Mouse (Mus musculus) adrenal gland, postnatal 10 days (tissue): Measurements from ENCODE around the gene Hist1h2ad. TPM values are rescaled to one million over a fixed set of nuclear protein-coding genes. Genes with fewer than 3 reads are reported as not detected.
A peak's percentile ranks its signal among the peaks of the same experiment; 100 is the strongest.
"Not testable (repeated sequence)": the region's sequence is repeated elsewhere in the genome, so short reads cannot be mapped to it uniquely, and the experiment has no call there.

Source experiments
- DNase-seq: peaks from one replicate; pipeline ENCODE4 v3.0.0; 2021; ENCODE audit warnings: mixed read lengths
- long read RNA-seq, 2 experiments: library from polyadenylated mRNA; stranded (forward); transcript quantifications; one replicate each; pipeline ENCODE4 v2.0.0; 2021
- total RNA-seq, 2 experiments: library from RNA; stranded (reverse); gene quantifications; 2 replicates each; pipeline ENCODE4 v1.2.3; 2021

Gene Hist1h2ad
- 10 to 100 TPM; 47.4 to 49.2 TPM for total RNA-seq
- long read RNA-seq, experiment 1, result 0 reads
- long read RNA-seq, experiment 2, result 0 reads

DNA sequence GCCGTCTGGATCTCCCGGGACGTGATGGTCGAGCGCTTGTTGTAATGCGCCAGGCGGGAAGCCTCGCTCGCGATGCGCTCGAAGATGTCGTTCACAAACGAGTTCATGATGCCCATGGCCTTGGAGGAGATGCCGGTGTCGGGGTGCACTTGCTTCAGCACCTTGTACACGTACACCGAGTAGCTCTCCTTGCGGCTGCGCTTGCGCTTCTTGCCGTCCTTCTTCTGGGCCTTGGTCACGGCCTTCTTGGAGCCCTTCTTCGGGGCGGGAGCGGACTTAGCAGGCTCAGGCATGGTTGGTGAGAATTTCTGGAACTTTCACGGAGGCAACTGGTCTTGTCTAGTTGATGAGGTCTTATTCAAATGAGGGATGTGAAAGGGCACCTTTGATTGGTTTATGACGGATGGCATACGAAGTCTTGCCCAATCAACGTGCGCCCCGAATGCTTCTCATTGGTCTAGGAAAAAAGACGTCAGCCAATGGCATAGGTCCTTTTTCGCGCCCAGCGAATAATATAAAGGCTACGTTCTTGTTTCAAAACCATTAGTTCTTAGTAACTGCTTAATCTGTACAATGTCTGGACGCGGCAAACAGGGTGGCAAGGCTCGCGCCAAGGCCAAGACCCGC is at the start of gene Hist1h2ad, which contains the start of gene Hist1h2bf:
TSS of gene Hist1h2ad (plus strand) at position 484 of the 627 bp plus-strand sequence.
TSS of gene Hist1h2bf (minus strand) at position 299 of the 627 bp plus-strand sequence.
- peak; percentile 88 for DNase-seq

DNA sequence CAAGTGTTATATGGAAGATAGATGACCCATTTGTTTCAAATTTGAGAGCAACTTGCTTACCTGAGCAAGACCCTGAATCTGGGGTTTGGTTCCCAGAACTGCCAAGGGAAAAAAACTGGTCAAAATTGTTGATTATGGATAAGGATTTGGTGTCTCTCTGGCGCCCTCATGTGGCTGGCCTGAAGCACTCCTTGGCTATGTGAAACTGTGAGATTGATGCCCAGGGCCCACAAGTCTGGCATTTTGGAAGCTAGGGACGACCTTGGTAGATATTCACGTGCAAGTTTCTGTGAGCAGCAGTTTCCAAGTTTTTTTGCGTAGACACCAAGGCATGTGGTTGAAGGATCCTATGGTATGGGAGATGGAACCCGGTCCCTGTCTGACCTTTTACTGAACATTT is 49.5 kb upstream of the Hist1h2ad start:
- peak; percentile 84 for DNase-seq

DNA sequence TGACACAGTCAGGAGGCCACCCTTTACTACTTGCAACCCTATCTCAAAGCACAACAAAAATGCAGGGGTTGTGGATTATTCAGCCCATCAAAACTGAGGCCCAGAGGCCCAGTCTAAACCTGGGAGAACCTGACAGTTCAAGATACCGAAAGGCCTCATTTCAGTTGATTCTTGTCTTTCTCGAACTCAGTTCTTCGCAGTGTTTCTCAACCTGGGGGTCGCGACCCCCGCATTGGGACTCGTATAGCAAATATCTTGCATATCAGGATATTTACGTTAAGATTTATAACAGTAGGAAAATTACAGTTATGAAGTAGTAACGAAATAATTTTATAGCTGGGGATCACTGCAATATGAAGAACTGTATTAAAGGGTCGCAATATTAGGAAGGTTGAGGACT is 48.3 kb upstream of the Hist1h2ad start:
- no peak for DNase-seq

DNA sequence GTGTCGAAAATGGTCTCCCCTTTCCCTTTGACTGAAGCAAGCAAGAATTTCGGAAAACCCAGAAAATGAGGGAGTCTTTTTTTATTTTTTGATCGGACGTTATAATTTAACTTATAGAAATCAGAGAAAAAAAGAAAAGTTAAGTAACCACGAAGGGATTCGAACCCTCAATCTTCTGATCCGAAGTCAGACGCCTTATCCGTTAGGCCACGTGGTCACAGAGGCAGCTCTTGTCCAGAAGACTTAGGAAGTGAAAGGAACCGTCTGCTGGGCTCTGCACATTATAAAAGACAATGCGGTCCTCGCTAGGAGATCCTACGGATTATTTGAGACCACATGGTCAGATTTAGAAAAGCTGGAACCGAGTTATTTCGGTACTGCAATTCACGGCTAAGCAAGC is 47.9 kb upstream of the Hist1h2ad start:
- peak; percentile 96 for DNase-seq

DNA sequence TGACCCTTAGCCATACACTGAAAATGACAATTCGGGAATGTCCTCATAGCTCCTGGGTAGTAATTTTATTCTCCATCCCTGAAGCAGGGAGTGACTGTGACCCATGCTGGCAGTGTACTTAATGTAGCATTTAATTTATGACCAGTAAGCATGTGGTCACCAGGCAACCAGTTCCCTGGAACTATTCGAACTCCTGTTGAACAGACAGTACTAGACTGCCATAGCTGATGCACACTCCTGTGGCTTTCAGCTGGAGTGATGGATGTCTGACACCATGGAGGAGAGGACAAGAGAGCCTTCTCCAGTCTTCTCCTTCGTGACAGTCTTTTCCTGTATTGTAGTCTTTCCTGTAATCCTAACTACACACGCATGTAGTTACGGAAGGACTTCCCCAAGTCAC is 45.2 kb upstream of the Hist1h2ad start:
- no peak for DNase-seq

DNA sequence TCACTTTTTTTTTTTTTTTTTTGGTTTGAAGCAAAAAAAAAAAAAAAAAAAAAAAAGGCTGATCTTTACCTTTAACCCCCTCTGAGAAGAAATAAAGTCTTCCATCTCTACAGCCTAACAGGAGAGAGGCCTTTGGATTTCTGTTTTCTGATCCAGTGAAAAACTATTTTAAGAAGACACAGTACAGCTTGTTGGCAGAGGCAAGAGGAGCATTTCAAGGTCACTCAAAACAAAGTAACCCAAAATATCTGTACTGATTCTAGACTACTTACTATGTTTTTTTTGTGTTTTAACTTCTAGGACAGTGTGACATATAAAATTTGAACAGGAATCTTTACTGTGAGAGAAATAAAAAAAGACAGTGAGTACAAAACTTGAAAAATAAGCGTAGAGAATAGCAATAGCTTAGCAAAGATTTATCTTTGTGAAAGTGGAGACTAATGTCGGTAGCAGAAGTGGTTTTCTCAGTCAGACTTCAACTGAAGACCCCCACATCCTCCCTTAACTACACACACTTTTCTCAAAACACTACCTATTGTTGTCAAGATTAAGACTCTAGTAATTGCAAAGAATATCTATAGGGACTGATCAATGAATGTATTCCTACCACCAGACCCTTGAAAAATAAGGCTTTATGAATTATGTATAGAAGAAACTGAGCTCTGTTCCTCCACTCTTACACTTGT is 44.6 kb upstream of the Hist1h2ad start:
- no peak for DNase-seq

DNA sequence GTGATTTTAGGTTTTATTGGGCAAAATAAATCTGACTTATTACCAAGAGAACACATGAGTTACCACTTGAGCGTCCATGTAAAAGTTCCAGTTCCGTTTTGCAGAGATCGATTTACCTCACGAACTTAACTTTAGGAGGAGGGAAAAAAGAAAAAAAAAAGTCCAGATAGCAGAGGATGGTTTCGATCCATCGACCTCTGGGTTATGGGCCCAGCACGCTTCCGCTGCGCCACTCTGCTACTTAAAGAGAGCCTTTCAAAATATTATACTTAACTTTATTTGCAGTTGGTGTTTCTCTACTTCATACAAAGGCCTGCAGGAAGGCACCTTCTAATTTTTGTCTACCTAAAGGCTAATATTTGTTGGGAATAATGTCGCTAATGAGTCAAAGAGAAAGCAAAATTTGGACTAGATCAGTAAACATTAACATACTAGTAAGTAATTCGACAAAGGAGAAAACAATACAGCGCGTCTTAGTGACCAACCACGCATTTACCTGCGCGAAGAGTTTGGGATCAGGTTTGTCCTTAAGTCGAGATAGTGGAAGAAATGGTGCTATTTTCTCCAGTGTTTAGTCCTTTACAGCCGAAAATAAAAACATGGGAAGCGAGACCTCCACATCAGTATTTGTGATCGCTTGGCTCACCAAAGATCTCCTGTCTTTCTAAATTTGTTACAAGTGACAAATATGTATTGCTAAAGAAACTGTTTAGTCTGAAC is 43.8 kb upstream of the Hist1h2ad start:
- DNase-seq, result peak; percentile 74

DNA sequence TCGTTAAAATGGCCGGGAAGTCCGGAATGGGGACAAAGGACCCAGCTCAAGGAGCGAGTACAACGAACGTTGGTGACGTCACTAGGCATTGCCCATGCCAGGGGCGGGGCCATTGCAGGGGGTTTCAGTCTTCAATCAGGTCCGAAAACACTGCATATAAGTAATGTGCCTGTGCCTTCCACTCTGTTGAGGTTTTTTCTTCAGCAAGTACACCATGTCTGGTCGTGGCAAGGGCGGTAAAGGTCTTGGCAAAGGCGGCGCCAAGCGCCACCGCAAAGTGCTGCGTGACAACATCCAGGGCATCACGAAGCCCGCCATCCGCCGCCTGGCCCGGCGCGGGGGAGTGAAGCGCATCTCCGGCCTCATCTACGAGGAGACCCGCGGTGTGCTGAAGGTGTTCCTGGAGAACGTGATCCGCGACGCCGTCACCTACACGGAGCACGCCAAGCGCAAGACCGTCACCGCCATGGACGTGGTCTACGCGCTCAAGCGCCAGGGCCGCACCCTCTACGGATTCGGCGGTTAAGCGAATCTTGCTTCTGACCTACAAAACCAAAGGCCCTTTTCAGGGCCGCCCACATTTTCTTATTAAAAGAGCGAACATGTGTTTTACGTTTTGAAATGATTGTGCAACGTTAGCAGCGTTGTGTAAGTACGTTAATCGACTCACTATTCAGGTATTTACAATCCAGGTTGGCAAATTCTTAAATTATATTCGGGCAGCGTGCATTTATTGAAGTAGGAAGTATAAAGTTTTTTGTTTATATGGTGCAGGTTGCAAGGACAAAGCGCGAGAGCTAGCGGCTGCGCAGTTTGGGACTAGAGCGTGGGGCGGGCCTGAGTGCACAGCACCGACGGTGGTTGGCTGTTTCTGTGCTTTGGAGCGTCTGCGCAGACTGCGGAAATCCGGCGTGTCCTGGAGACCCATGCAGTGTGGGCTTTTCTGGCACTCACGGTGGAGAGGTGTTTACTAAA is 43.0 kb upstream of the Hist1h2ad start, which contains the start of gene Hist1h4h:
TSS of gene Hist1h4h (plus strand) at position 150 of the 975 bp plus-strand sequence.
- DNase-seq, result peak; percentile 97

DNA sequence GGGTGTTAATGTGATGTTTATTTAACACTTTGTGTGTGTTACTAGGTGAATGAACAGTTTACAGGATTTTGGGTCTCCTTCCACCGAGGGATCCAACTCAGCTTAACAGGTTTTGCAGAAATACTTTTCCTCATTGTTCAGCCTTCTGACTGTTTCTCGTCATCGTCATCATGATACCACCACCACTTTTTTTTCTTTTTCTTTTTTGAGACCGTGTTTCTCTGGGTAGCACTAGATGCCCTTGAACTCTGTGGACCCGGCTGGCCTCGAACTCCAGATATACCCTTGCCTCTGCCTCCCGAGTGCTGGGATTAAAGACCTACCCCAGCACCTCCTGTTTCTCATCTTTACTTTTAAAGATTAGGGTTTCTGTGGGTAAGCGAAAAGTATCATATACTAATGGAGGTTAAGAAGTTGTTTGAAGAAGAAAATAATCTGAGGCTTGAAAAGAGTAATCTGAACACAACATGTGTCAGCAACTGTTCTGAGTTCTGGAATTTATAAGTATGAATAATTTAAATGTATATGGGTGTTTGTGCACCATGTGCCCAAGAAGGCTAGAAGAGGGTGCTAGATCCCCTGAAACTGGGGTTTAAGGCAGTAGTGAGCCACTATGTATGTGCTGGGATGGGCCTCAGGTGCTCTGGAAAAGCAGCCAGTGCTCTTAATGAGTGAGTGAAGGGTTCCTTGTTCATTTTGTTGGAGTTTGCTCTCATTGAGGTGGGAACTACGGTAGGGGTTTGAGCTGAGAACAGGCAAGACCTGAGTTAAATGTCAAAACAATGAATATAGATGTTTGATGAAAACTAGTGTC is 41.7 kb upstream of the Hist1h2ad start:
- no peak for DNase-seq

DNA sequence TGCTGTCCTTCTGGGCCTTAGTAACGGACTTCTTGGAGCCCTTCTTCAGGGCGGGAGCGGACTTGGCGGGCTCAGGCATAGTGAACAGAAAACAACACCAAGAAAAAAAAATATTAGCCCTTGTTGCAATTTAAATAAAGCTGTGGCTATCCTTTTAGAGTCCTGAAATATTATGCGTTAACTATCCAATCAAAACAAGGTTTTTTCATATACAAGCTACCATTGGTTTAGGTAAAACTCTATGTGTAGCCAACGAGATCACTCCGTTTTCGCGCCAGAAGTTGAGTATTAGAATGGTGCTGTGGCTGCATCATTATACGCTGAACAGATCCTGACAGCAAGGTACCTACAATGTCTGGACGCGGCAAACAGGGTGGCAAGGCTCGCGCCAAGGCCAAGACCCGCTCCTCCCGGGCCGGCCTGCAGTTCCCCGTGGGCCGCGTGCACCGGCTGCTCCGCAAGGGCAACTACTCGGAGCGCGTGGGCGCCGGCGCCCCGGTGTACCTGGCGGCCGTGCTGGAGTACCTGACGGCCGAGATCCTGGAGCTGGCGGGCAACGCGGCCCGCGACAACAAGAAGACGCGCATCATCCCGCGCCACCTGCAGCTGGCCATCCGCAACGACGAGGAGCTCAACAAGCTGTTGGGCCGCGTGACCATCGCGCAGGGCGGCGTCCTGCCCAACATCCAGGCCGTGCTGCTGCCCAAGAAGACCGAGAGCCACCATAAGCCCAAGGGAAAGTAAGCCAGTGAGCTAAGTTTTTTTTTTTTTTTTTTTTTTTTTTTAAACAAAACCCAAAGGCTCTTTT is 40.4 kb upstream of the Hist1h2ad start, which contains the start of gene Hist1h2af:
TSS of gene Hist1h2af (plus strand) at position 347 of the 808 bp plus-strand sequence.
- peak; percentile 73 for DNase-seq

DNA sequence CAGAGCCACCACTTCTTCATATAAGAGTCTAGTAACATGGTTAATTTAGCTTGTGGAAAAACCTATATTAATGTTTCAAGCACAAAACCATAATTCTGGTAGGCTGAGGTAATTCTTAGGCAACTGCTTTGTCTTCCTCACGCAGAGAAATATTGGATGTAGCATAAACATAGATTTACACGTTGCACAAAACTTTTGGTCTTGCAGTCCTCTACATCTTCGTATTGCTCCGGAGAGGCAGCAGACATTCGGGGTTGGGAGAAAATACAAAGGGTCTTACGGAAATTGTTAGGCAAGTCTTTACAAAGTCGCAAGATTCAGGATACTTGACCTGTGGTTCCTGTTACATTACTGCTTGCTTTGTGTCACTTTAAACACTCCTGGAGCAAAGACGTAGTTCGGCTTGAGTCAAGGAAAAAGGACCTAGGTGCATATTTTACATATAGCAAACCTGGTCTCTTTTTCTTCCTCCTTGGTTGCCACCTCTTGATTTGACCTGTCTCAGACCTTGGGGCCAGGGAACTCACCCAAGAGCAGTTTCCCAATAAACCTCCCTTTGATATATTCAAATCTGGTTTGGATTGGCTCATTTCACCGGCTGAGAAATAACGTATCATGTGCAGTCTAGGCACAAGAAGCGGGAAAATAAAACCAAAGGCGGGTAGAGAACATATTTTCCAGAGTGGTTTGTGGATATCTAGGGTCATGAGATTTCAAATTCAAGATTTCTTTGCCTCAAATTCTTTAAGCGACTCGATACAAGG is 39.6 kb upstream of the Hist1h2ad start:
- peak; percentile 47 for DNase-seq

DNA sequence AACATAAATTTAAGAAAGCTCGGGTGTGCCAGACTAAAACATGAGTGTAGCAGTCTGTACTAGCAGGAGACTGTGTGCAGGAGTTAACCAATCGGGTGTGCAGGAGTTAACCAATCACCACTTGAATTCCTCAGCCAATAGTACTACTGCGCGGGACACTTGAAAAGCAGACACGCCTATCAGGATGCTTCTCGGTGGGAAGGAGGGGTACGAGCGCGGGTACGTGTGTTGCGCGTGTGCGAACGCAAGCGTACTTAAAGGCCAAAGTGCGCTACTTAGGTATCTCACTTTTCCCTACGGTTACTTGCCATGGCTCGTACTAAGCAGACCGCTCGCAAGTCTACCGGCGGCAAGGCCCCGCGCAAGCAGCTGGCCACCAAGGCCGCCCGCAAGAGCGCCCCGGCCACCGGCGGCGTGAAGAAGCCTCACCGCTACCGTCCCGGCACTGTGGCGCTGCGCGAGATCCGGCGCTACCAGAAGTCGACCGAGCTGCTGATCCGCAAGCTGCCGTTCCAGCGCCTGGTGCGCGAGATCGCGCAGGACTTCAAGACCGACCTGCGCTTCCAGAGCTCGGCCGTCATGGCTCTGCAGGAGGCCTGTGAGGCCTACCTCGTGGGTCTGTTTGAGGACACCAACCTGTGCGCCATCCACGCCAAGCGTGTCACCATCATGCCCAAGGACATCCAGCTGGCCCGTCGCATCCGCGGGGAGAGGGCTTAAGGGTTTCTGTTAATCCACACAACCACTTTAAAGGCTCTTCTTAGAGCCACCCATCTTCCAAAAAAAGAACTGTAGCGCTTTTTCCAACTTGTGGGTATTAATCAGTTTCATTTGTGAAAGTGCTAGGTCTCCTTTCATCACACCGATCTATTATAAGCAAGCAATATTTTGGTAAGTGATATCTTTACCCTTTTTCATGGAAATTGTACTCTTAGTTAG is 38.8 kb upstream of the Hist1h2ad start, which contains the start of gene Hist1h3g:
TSS of gene Hist1h3g (plus strand) at position 286 of the 939 bp plus-strand sequence.
- peak; percentile 90 for DNase-seq

DNA sequence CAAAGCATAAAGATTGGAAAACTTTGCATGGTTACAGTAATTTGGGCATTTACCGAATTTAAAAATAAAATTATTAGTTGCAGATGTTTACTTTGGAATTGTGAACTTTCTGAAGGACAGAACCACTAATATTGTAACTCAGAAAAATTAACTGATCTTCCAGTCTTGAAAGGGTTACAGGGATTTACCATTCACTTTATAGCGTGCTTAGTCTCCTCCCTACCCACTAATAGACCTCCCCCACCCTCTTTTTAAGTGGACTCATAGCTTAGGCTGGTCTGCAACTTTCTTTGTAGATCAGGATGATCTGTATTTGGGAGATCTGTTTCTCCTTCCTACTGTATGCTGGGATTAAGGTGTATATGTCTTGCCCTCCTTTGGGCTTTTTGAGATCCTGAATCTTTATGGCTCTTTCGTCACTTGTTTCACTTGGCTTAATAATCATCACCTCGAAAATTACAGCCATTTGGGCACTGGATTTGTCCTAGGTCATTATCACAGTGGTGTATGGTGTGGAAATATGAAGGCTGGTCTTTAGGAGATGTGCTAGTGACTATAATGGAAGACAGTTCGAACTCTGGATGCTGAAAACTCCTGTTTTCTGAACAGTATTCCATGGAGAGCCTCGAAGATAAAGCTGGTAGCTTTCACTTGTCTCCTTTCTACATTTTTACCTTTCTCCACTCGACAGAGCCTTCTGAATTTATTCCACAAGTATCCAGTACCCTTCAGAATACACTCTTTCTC is 37.9 kb upstream of the Hist1h2ad start:
- no peak for DNase-seq

DNA sequence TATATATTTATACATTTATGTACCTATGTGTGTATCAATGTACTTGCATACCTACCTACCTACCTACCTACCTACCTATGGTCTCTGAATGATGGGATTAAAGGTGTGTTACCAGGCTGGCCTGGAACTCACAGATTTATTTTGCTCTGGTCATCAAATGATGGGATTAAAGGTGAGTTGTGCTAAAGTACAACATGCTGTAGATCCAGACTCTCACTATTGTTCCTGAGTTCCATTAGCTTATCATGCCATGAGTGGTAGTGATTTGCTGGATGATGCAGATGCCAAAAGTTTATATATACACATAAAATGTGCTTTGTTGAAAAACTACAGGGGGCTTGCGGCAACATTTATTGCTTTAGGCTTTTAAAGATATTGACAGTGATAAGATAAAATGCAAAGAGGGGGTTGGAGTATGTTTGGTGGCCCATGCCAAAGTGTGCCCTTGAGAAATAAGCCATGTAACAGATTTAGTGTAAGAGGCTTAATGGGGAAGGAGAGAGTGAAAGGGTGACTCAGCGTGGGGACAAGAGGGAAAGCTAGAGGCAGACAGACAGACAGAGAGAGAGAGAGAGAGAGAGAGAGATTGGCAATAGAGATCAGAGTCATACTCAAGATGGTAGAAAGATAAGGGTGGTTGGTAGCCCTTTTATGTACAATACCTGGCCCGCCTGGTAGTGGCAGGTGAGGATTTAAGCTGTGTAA is 37.0 kb upstream of the Hist1h2ad start:
- DNase-seq, result no peak

DNA sequence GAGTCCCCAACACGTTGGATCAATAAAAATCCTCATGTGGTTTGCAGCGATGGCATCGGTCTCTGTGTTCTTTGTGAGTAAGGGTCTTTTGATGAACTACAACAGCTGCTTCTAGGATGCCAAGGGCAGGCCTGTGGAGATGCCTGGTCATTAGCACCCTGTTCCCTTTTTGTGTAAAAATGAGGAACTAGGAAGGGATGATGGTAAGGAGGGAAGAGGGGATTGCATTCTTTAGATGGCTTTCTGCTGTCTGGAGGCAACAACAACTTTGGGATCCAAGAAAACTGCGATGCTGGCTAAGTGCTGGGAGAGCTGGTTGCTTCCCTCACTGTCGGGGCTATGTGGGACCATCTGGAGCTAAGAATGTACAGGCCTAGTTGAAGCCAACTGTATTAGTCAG is 35.9 kb upstream of the Hist1h2ad start:
- no peak for DNase-seq

DNA sequence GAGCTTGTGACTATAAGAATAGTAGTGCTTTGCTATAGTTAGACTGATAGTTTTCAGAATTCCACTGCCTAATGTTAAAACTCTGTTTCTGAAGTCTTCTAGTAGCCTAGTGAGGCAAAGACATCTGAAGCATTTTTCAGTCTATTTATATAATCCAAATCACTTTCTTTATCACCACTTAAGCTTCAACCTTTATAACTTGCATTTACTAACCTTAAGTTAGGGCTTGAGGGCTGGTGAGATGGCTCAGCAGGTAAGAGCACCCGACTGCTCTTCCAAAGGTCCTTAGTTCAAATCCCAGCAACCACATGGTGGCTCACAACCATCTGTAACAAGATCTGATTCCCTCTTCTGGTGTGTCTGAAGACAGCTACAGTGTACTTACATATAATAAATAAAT is 34.4 kb upstream of the Hist1h2ad start:
- DNase-seq, result not testable (repeated sequence)
